Mouse (Mus musculus) lung, embryonic 14.5 days (tissue): Measurements from ENCODE around the gene Psmd9. TPM values are rescaled to one million over a fixed set of nuclear protein-coding genes. Genes with fewer than 3 reads are reported as not detected.
A peak's percentile ranks its signal among the peaks of the same experiment; 100 is the strongest.

Experiments
- ATAC-seq: fragments of 200-750 bp; cut with Nextera tagmentation; 2 replicates; pipeline ENCODE4 v1.8.0; 2017; ENCODE audit warnings: mild to moderate bottlenecking, moderate TSS enrichment, moderate library complexity; ENCODE audit not compliant: insufficient read depth
- DNase-seq: peaks from one replicate; pipeline ENCODE4 v3.0.0-alpha.2; 2015
- H3K27ac ChIP-seq: fragments of 300-500 bp; sonication (generic); 2 replicates; pipeline ENCODE4 v1.5.1; 2014; ENCODE audit warnings: low read depth, mild to moderate bottlenecking, moderate library complexity
- H3K27me3 ChIP-seq: fragments of 300-500 bp; sonication (generic); 2 replicates; pipeline ENCODE4 v1.6.1; 2014; ENCODE audit warnings: low read length, control low read depth; ENCODE audit not compliant: insufficient read depth
- H3K36me3 ChIP-seq: fragments of 300-500 bp; sonication (generic); 2 replicates; pipeline ENCODE4 v1.6.1; 2014; ENCODE audit warnings: control low read depth; ENCODE audit not compliant: insufficient read depth
- H3K4me1 ChIP-seq: fragments of 300-500 bp; sonication (generic); 2 replicates; pipeline ENCODE4 v1.6.1; 2014; ENCODE audit warnings: antibody characterized with exemption, control low read depth; ENCODE audit not compliant: insufficient read depth
- H3K4me2 ChIP-seq: fragments of 300-500 bp; sonication (generic); 2 replicates; pipeline ENCODE4 v1.6.1; 2014; ENCODE audit warnings: mild to moderate bottlenecking
- H3K4me3 ChIP-seq: fragments of 300-500 bp; sonication (generic); 2 replicates; pipeline ENCODE4 v1.5.1; 2014; ENCODE audit warnings: low read depth, low read length
- H3K9ac ChIP-seq: fragments of 300-500 bp; sonication (generic); 2 replicates; pipeline ENCODE4 v1.6.1; 2014
- H3K9me3 ChIP-seq: fragments of 300-500 bp; sonication (generic); 2 replicates; pipeline ENCODE4 v1.6.1; 2016; ENCODE audit warnings: low read depth, low read length, control low read depth
- CTCF ChIP-seq: IDR thresholded peaks from 2 replicates; pipeline ENCODE4 v1.5.1; 2016; ENCODE audit warnings: antibody characterized with exemption, low read depth
- WGBS: fragments of 180-500 bp; shearing (Covaris S2); extraction: QIAGEN DNeasy Blood & Tissue Kit; methylation state at CpG from one replicate; pipeline ENCODE4 v1.1.7; 2014; 5-methylcytosine and 5-hydroxymethylcytosine counted together
- polyA plus RNA-seq: library from polyadenylated mRNA; unstranded; fragments of >200 nt; fragmentation: Nextera tagmentation; extraction: Ambion mirVana; gene quantifications from 2 replicates; pipeline ENCODE4 v1.2.1, GENCODE M21; 2014

Psmd9 gene
- polyA plus RNA-seq, 1 experiment from 2014 or later = 81.7 TPM

- H3K4me2 ChIP-seq = peak overlapping the region; percentile 100
- H3K27me3 ChIP-seq = no peaks in the 10 kb centered on the region
- no peak for ATAC-seq
- WGBS = 30% methylated on average over 20 of the region's 20 CpGs
- H3K36me3 ChIP-seq = peaks cover 54% of the 10 kb centered on the region
- peak overlapping the region; percentile 92 for H3K4me3 ChIP-seq
- no peaks in the 10 kb centered on the region for H3K9me3 ChIP-seq
- TF ChIP-seq CTCF = no peak
- no peak overlapping the region for H3K27ac ChIP-seq
- DNase-seq = no peak
- H3K4me1 ChIP-seq = peaks cover 19% of the 10 kb centered on the region
- peak overlapping the region; percentile 99 for H3K9ac ChIP-seq
These were observed 24.2 kb upstream of the Psmd9 start for GRCm38 (mm10) chr5:123144746-123145590.

- Histone ChIP-seq H3K4me1 (peaks cover 23% of the 10 kb centered on the region), H3K9me3 (no peaks in the 10 kb centered on the region)
These were observed 22.9 kb upstream of the Psmd9 start for GRCm38 (mm10) chr5:123146357-123146756.

GRCm38 (mm10) chr5:123147569-123147968, 21.6 kb upstream of the Psmd9 start:
- no peak for ATAC-seq
- Histone ChIP-seq H3K27ac (no peak overlapping the region), H3K27me3 (no peaks in the 10 kb centered on the region), H3K4me3 (no peak overlapping the region), H3K36me3 (peaks cover 72% of the 10 kb centered on the region), H3K4me2 (no peak overlapping the region), H3K9me3 (no peaks in the 10 kb centered on the region), H3K4me1 (peaks cover 23% of the 10 kb centered on the region), H3K9ac (no peak overlapping the region)
- TF ChIP-seq CTCF = no peak
- DNase-seq = no peak
- WGBS = 76% methylated on average over 17 of the region's 17 CpGs

More at GRCm38 (mm10) chr5:123146357-123146756, 22.9 kb upstream of the Psmd9 start:
- Histone ChIP-seq H3K27me3 (no peaks in the 10 kb centered on the region), H3K4me2 (no peak overlapping the region), H3K27ac (no peak overlapping the region), H3K9ac (no peak overlapping the region), H3K36me3 (peaks cover 60% of the 10 kb centered on the region), H3K4me3 (no peak overlapping the region)
- ATAC-seq = no peak
- no peak for TF ChIP-seq CTCF
- DNase-seq = no peak
- 83% methylated on average over 11 of the region's 11 CpGs for WGBS

GRCm38 (mm10) chr5:123148073-123148722, 21.0 kb upstream of the Psmd9 start:
- Histone ChIP-seq H3K4me2 (peak overlapping the region; percentile 5; the same call in 1 of the 2 replicates), H3K27me3 (no peaks in the 10 kb centered on the region), H3K4me3 (no peak overlapping the region), H3K9ac (no peak overlapping the region; the same call in 1 of the 2 replicates), H3K4me1 (peaks cover 23% of the 10 kb centered on the region), H3K9me3 (no peaks in the 10 kb centered on the region), H3K27ac (no peak overlapping the region), H3K36me3 (peaks cover 79% of the 10 kb centered on the region)
- no peak for TF ChIP-seq CTCF
- 78% methylated on average over 25 of the region's 25 CpGs for WGBS
- no peak for ATAC-seq
- DNase-seq = no peak

- H3K4me2 ChIP-seq = peak overlapping the region; percentile 62
- no peaks in the 10 kb centered on the region for H3K27me3 ChIP-seq
- peak; percentile 84 for ATAC-seq
- peak; percentile 95 for DNase-seq
- peak overlapping the region; percentile 31 for H3K9ac ChIP-seq
- WGBS = 5% methylated on average over 19 of the region's 19 CpGs
- peak; percentile 96 for TF ChIP-seq CTCF
- peak overlapping the region; percentile 38 for H3K4me3 ChIP-seq
- peaks cover 86% of the 10 kb centered on the region for H3K36me3 ChIP-seq
- H3K4me1 ChIP-seq = peaks cover 15% of the 10 kb centered on the region; the same call in 1 of the 2 replicates
- H3K27ac ChIP-seq = no peak overlapping the region
- no peaks in the 10 kb centered on the region for H3K9me3 ChIP-seq
These were observed 19.5 kb upstream of the Psmd9 start for GRCm38 (mm10) chr5:123149451-123150400.

GRCm38 (mm10) chr5:123150641-123151040, 18.6 kb upstream of the Psmd9 start:
- H3K4me1 ChIP-seq = peaks cover 6% of the 10 kb centered on the region; the same call in 1 of the 2 replicates
- peaks cover 82% of the 10 kb centered on the region for H3K36me3 ChIP-seq
- peak overlapping the region; percentile 38 for H3K4me3 ChIP-seq
- 22% methylated on average over 7 of the region's 7 CpGs for WGBS
- peak overlapping the region; percentile 62 for H3K4me2 ChIP-seq
- no peak for ATAC-seq
- no peak overlapping the region for H3K27ac ChIP-seq
- H3K27me3 ChIP-seq = no peaks in the 10 kb centered on the region
- DNase-seq = no peak
- H3K9me3 ChIP-seq = no peaks in the 10 kb centered on the region
- peak overlapping the region; percentile 31; the same call in 1 of the 2 replicates for H3K9ac ChIP-seq
- no peak for TF ChIP-seq CTCF
